In the genomic region with DNA sequence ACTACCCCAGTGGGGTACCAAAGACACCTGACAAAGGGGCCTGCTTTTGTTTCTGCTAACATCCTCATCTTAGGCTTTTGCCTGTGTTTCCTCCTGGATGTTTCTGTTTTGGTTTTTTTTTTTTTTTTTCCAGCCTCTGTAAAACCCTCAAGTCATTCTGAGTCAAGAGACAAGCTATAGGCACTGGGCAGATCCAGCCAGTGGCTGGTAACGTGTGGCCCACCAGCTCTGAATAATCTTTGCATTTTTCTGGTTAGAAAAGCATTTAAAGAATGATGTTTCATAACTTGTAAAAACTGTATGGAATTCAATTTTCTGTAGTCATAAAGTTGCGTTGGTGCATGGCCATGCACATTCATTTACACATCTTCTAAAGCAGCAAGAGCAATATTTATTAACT, we compare ENCODE assay signal across 27 mouse cellular contexts.
A peak's percentile ranks its signal among the peaks of the same experiment; 100 is the strongest.
DNase-seq lines count a peak whose midpoint lies in the region; ATAC-seq and TF ChIP-seq lines count a peak whose summit lies in the region.
"Had no signal": no experiment of that assay in that cellular context is flagged by ENCODE, and none has a peak within 500 bp of the region (broad histone marks: within the 10 kb centered on the region; RNA-seq: fewer than 3 reads in every experiment).

No protein-coding gene starts in this region.

- ATAC-seq in heart, embryonic 11.5 days (replicated peaks; ENCODE audit: insufficient number of reproducible peaks, low FRiP score, low TSS enrichment): no peak
- ATAC-seq in limb, embryonic 15.5 days (ENCODE audit: insufficient number of reproducible peaks, low FRiP score, low TSS enrichment, low read depth): no peak
- no peak for ATAC-seq in stomach, postnatal 0 days (ENCODE audit: low FRiP score, low TSS enrichment)
- ATAC-seq: CD4-positive, CD25-positive, alpha-beta regulatory T cell, adult 4 months; forebrain, embryonic 14.5 days; forebrain, postnatal 0 days; hindbrain, postnatal 0 days; inflammation-experienced regulatory T-cells, adult 6 months; intestine, embryonic 16.5 days; Patski had no signal

- H3K27ac ChIP-seq in heart, embryonic 11.5 days (ENCODE audit: low read depth, low read length): no peak overlapping the region
- peak overlapping the region; percentile 38; the same call in 1 of the 2 replicates for H3K27ac ChIP-seq in limb, embryonic 15.5 days
- H3K27ac ChIP-seq in limb, embryonic 10.5 days: no peak overlapping the region
- H3K27ac ChIP-seq in embryonic fibroblast, embryonic 13.5 days (ENCODE audit: insufficient read depth, low read length): peak overlapping the region; percentile 96
- H3K27ac ChIP-seq in stomach, postnatal 0 days (replicated peaks): peak overlapping the region; percentile 77
- H3K27ac ChIP-seq: forebrain, embryonic 10.5 days; heart, embryonic 13.5 days; hindbrain, embryonic 14.5 days; hindbrain, postnatal 0 days had no signal

- no peaks in the 10 kb centered on the region for H3K9me3 ChIP-seq in heart, embryonic 11.5 days (replicated peaks; ENCODE audit: control insufficient read depth, low read length)
- H3K9me3 ChIP-seq in limb, embryonic 15.5 days: no peaks in the 10 kb centered on the region
- no peaks in the 10 kb centered on the region for H3K9me3 ChIP-seq in limb, embryonic 10.5 days (replicated peaks)
- no peaks in the 10 kb centered on the region for H3K9me3 ChIP-seq in stomach, postnatal 0 days (ENCODE audit: control insufficient read depth, low read length)
- H3K9me3 ChIP-seq: forebrain, embryonic 10.5 days; heart, embryonic 13.5 days had no signal

- no peak for TF ChIP-seq POLR2A in embryonic fibroblast, embryonic 13.5 days (IDR thresholded peaks at IDR 0.05; ENCODE audit: low read depth, low read length)

- no peak for TF ChIP-seq CTCF in embryonic fibroblast, embryonic 13.5 days (IDR thresholded peaks at IDR 0.05; ENCODE audit: borderline replicate concordance, insufficient read depth, low read length)
- TF ChIP-seq CTCF in stomach, postnatal 0 days (IDR thresholded peaks at IDR 0.05; ENCODE audit: low read depth): no peak

- no peaks in the 10 kb centered on the region for H3K36me3 ChIP-seq in heart, embryonic 11.5 days (ENCODE audit: control insufficient read depth, insufficient read depth, low read length)
- H3K36me3 ChIP-seq in limb, embryonic 15.5 days: no peaks in the 10 kb centered on the region
- H3K36me3 ChIP-seq in limb, embryonic 10.5 days: no peaks in the 10 kb centered on the region
- no peaks in the 10 kb centered on the region for H3K36me3 ChIP-seq in stomach, postnatal 0 days (ENCODE audit: control insufficient read depth, insufficient read depth, low read length)
- H3K36me3 ChIP-seq: forebrain, embryonic 10.5 days; heart, embryonic 13.5 days had no signal

- no peak for TF ChIP-seq EP300 in stomach, postnatal 0 days (optimal IDR thresholded peaks at IDR 0.05)

- H3K4me3 ChIP-seq in heart, embryonic 11.5 days (ENCODE audit: low read depth, low read length): no peak overlapping the region
- H3K4me3 ChIP-seq in limb, embryonic 15.5 days: no peak overlapping the region
- no peak overlapping the region for H3K4me3 ChIP-seq in limb, embryonic 10.5 days
- H3K4me3 ChIP-seq in embryonic fibroblast, embryonic 13.5 days (ENCODE audit: insufficient read depth, low read length): no peak overlapping the region
- H3K4me3 ChIP-seq in stomach, postnatal 0 days (ENCODE audit: low read depth, low read length): no peak overlapping the region
- H3K4me3 ChIP-seq: erythroblast, embryonic 14.5 days; forebrain, embryonic 10.5 days; gastrocnemius, adult 2 months; heart, embryonic 13.5 days had no signal

- peak; percentile 56 for DNase-seq in heart, adult 11 months
- no peak for DNase-seq in limb, embryonic 10.5 days (ENCODE audit: low spot score)
- no peak for DNase-seq in stomach, postnatal 0 days (ENCODE audit: low spot score)
- DNase-seq in right cerebral cortex, postnatal 10 days (ENCODE audit: low spot score in 2 of 2): no peak
- no peak for DNase-seq in adrenal gland, adult 2 months
- DNase-seq: cerebellum, adult 11 months; cerebellum, adult 2 months; cerebellum, adult 9-11 months; cerebellum, postnatal 36 days; embryo, embryonic 11 days; gastrocnemius, postnatal 14 days; heart, postnatal 4 days had no signal

- H3K4me1 ChIP-seq in heart, embryonic 11.5 days (ENCODE audit: control insufficient read depth, insufficient read depth, low read length): peaks cover 3% of the 10 kb centered on the region; the same call in 1 of the 2 replicates
- peaks cover 22% of the 10 kb centered on the region for H3K4me1 ChIP-seq in limb, embryonic 15.5 days
- peaks cover 3% of the 10 kb centered on the region; the same call in 1 of the 2 replicates for H3K4me1 ChIP-seq in limb, embryonic 10.5 days
- peaks cover 20% of the 10 kb centered on the region for H3K4me1 ChIP-seq in embryonic fibroblast, embryonic 13.5 days (ENCODE audit: control insufficient read depth, insufficient read depth, low read length)
- no peaks in the 10 kb centered on the region for H3K4me1 ChIP-seq in stomach, postnatal 0 days (replicated peaks; ENCODE audit: control insufficient read depth, insufficient read depth)
- H3K4me1 ChIP-seq: forebrain, embryonic 10.5 days had no signal

- H3K27me3 ChIP-seq in heart, embryonic 11.5 days (ENCODE audit: control insufficient read depth, insufficient read depth, low read length): no peaks in the 10 kb centered on the region
- no peaks in the 10 kb centered on the region for H3K27me3 ChIP-seq in limb, embryonic 15.5 days
- H3K27me3 ChIP-seq in limb, embryonic 10.5 days (ENCODE audit: low read depth, poor library complexity, severe bottlenecking): no peaks in the 10 kb centered on the region
- H3K27me3 ChIP-seq in stomach, postnatal 0 days (ENCODE audit: control insufficient read depth, insufficient read depth, low read length): no peaks in the 10 kb centered on the region
- H3K27me3 ChIP-seq: heart, embryonic 13.5 days; Patski had no signal

- H3K4me2 ChIP-seq in heart, embryonic 11.5 days: no peak overlapping the region
- H3K4me2 ChIP-seq in limb, embryonic 15.5 days: no peak overlapping the region
- no peak overlapping the region for H3K4me2 ChIP-seq in stomach, postnatal 0 days (replicated peaks; ENCODE audit: low read depth)
- H3K4me2 ChIP-seq: heart, embryonic 13.5 days; hindbrain, embryonic 14.5 days had no signal

- no peak overlapping the region for H3K9ac ChIP-seq in heart, embryonic 11.5 days (ENCODE audit: low read depth, low read length)
- no peak overlapping the region for H3K9ac ChIP-seq in limb, embryonic 15.5 days
- H3K9ac ChIP-seq in stomach, postnatal 0 days (ENCODE audit: low read length): no peak overlapping the region
- H3K9ac ChIP-seq: forebrain, postnatal 0 days; heart, embryonic 13.5 days; hindbrain, embryonic 14.5 days had no signal

- WGBS in heart, embryonic 11.5 days (ENCODE audit: insufficient replicate concordance): 79% methylated on average over 2 of the region's 2 CpGs
- WGBS in limb, embryonic 15.5 days: 40% methylated on average over 2 of the region's 2 CpGs
- WGBS in limb, embryonic 10.5 days: 88% methylated on average over 2 of the region's 2 CpGs
- WGBS in stomach, postnatal 0 days: 82% methylated on average over 2 of the region's 2 CpGs

Comparison
In these comparisons a context has a peak if more than half of its experiments do, and no peak if none do; other contexts are left out.
1. H3K27ac ChIP-seq: peak in limb, embryonic 15.5 days (single experiment), embryonic fibroblast, embryonic 13.5 days (single experiment) and stomach, postnatal 0 days (single experiment); none in heart, embryonic 11.5 days (single experiment) and limb, embryonic 10.5 days (single experiment).